Mouse (Mus musculus) liver, embryonic 14 days (tissue): ENCODE data around the gene Trh. TPM values are rescaled to one million over a fixed set of nuclear protein-coding genes. Genes with fewer than 3 reads are reported as not detected.

Experiments used
- polyA plus RNA-seq: library from polyadenylated mRNA; depleted of rRNA; stranded (reverse); fragments of >200 nt; gene quantifications from 2 replicates; pipeline ENCODE4 v1.2.3, GENCODE M21; 2012; rRNA removed

Trh gene
- 0.02 TPM in 1 of 2 replicates, not detected in the other for polyA plus RNA-seq

GRCm38 (mm10) chr6:92244591-92244990 lies at the start of gene Trh:
Gene Trh, minus strand, starts transcription at chr6:92244650.

GRCm38 (mm10) chr6:92214773-92215449 lies 29.5 kb downstream of the Trh start, which contains the start of gene Rbsn:
Gene Rbsn, minus strand, starts transcription at chr6:92214925.

Other genes starting within 250 kb of the Trh start
- gene Nr2c2, start 153.3 kb downstream of the Trh start, polyA plus RNA-seq: 6.5 and 7.7 TPM in 2 replicates
- 24.2 and 25.8 TPM in 2 replicates for gene Mrps25, start 60.6 kb downstream of the Trh start, polyA plus RNA-seq
- gene Rbsn, start 29.7 kb downstream of the Trh start, polyA plus RNA-seq: 3.9 and 4.2 TPM in 2 replicates